Mouse (Mus musculus): Measurements from ENCODE around the gene Plekhg1. TPM values are rescaled to one million over a fixed set of nuclear protein-coding genes. Genes with fewer than 3 reads are reported as not detected.

Plekhg1 gene
- total RNA-seq, 2 experiments from 2014 or later, result 19.6 to 20.2 TPM

GRCm38 (mm10) chr10:3740504-3741388 is 582 bp downstream of the Plekhg1 start:
- peak; percentile 27 to 51 for DNase-seq (ENCODE audit: low spot score in 2 of 2)

DNA sequence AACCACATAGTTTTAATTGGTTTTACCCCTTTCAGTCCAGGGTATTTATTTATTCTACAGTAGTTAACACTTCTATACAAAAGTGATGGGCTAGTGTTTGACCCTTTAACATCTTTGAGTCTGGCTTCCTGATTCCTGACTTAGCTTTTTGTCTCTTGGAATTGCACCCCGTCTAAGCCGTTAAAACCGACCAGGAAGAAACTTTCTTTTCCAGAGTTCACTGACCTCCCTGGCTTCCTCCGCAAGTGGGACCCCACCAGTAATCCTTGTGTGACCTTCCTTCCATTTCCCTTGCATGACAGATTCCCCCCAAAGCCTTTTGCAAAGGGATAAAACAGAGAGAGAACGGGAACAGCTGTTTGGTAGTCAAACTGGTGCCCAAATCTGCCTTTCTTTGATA is 1.6 kb downstream of the Plekhg1 start:
- no peak for DNase-seq (ENCODE audit: low spot score in 2 of 2)

- DNase-seq (ENCODE audit: low spot score in 2 of 2), result no peak
These were observed 2.9 kb downstream of the Plekhg1 start for GRCm38 (mm10) chr10:3743069-3743468.

DNA sequence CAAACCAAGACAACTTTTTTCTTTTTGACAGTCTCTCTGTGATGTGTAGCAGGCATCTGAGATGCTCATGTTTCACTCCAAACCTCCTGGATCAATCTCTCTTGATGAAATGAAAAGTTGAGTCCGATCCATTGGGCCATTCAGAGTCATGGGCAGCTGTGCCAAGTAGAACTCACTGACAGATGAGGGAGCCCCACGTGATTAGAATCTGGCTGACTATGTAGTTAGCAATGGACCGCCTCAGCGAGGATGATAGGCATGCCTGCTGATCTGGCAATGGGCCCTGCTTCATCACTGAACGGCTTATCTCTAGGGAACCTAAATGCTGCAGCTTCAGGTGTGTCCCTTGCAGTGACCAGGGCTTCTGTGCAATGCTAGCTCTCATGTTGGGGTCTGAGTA is 3.7 kb downstream of the Plekhg1 start:
- DNase-seq (ENCODE audit: low spot score in 2 of 2), result no peak

DNA sequence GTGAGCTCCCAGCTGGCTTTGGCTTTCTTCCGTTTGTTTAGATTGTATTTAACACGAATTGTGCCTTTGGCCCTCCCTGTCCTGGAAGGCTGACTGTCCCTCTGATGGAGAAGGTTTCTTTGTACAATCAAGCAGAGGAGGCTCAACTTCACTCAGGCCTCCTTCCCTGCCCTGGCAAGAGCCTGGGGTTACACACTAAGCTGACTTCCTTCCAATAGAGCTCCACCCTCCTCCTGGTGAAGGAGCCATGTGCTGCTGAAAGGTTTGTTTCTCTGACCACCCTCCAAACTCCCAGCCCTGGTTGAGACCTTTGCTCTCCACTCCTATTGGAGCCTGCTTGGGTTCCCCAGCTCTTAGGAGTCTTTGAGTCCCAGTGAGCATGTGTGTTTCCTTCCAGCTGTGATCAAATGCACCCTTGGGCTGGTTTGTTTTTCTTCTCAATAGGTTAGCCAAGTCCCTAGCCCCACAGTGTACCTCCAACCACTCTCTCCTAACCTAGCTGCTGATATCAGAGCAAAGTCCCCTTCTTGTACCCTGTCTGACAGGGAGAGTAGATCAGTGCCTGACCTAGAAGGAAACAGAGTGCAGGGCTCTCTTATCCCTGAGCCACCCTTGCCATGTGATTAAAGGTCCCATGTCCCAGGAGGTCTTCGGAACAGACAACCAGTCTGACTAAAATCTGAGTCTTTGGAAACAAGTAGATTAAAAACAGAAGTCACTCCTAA is 6.8 kb downstream of the Plekhg1 start:
- no peak for DNase-seq (ENCODE audit: low spot score in 2 of 2)

DNA sequence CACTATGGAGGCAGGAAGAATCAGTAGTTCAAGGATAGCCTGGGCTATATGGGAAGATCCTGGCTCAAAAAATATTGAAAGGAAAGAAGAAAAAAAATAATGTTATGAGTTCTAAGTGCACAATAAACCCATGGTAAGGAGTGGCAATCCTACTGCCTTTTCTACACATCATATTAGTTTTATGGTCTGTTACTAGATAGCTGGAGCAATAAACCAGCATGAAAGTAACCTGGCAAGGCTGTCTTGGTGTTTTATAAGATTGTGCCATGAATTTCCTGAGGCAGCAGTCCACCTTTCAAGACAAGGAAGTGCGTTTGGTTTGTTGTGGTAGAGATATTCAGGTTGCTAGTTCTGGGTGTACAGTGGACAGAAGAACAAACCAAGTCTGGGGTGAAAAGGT is 9.4 kb downstream of the Plekhg1 start:
- no peak for DNase-seq (ENCODE audit: low spot score in 2 of 2)

- DNase-seq (ENCODE audit: low spot score in 2 of 2), result no peak
These were observed 21.8 kb downstream of the Plekhg1 start for GRCm38 (mm10) chr10:3761992-3762391.

DNA sequence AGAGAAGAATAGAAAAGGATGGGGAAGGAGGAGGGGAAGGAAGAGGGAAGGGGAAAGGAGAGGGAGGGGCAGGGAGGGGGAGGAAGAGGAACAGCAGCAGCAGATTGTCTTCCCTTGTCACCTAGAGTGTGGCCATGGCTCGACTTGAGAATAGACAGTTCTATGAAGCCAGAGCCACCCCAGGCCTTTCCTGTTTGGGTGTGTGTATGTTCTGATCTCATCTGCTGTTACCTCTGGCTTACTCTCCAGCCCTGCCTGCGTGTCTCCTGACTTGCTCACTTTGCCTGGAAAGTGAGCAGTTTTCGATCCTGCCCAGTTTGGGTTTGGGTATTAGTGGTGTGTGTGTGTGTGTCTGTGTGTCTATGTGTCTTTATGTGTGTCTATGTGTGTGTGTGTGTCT is 23.0 kb downstream of the Plekhg1 start:
- DNase-seq (ENCODE audit: low spot score in 2 of 2), result no peak

DNA sequence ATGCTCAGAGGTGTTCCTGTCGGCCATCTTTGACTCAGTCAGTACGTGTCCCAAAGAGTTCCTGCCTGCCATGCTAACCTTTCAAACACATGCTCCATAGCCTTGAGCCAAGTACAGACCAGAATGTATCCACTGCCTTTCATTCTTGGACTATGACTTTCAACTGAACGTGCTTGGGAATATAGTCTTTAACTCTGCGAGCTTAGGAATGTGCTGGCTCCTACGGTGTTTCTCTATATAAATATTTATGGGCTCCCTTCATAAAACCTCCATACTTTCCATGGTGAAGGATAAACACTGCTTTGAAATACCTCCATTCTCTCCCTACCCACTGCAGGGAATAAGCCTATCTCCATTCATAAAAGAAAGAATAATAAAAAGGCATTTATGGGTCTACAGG is 29.0 kb downstream of the Plekhg1 start:
- DNase-seq (ENCODE audit: low spot score in 2 of 2), result no peak

DNA sequence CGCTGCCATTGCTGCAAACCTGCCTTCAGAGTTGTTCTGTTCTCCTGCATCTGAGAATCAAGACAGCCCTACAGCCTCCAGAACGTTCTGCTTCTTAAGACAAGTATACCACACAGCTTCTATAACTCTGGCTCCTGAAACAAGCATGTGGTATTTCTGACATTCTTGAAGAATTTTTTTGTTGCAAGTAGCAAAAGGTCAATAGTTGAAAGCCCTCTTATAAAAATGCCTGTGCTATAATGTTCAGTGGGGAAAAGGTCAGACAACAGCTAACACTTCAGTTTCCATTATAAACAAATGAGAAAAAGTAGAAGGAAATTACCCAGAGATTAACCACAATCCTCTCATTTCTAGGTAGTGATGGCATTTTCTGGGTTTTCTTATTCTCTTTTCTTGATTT is 34.2 kb downstream of the Plekhg1 start:
- DNase-seq (ENCODE audit: low spot score in 2 of 2), result no peak

GRCm38 (mm10) chr10:3776761-3777160 is 36.6 kb downstream of the Plekhg1 start:
- no peak for DNase-seq (ENCODE audit: low spot score in 2 of 2)

DNA sequence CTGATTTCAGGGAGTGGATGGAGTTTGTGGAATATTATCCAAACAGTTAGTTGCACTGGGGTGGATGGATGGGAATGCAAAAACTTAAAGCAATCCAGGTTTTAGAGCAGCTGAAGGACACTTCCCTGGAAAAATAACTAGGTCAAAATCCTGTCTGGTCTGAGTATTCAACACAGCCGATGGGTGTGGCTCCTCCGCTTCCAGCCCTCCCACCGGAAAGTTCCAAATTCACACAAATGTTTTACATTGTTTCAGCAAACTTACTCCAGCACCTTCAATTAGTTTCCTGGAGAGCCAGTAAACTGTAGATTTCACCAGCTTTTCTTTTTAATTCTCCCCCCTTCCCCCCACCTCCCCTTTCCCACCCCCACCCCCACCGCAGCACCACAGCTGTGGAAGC is 45.2 kb downstream of the Plekhg1 start:
- no peak for DNase-seq (ENCODE audit: low spot score in 2 of 2)

GRCm38 (mm10) chr10:3786531-3786930 is 46.4 kb downstream of the Plekhg1 start:
- no peak for DNase-seq (ENCODE audit: low spot score in 2 of 2)

DNA sequence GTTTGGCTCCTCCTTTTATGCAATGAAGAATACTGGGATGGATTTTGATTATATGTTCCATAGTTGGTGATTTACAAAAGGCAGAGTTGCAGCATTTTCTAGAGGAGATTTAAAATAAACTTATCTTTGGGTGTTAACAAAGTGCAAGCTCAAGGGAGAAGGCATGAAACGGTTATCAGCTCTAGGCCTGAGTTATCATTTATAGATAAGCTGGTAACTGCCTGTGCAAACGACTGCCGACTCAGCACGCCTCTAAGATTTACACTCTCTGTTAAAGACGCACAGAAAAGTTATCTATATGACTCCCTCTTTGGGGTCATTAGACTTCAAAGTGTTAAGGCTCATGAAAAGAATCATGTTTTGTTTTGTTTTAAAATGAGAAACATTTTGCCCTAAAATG is 46.8 kb downstream of the Plekhg1 start:
- no peak for DNase-seq (ENCODE audit: low spot score in 2 of 2)

GRCm38 (mm10) chr10:3793825-3794224 is 53.7 kb downstream of the Plekhg1 start:
- DNase-seq (ENCODE audit: low spot score in 2 of 2), result no peak

GRCm38 (mm10) chr10:3799455-3799854 is 59.3 kb downstream of the Plekhg1 start:
- DNase-seq (ENCODE audit: low spot score in 2 of 2), result no peak

GRCm38 (mm10) chr10:3801254-3801653 is 61.1 kb downstream of the Plekhg1 start:
- DNase-seq (ENCODE audit: low spot score in 2 of 2), result no peak

GRCm38 (mm10) chr10:3805334-3805733 is 65.2 kb downstream of the Plekhg1 start:
- no peak for DNase-seq (ENCODE audit: low spot score in 2 of 2)

GRCm38 (mm10) chr10:3807980-3808379 is 67.8 kb downstream of the Plekhg1 start:
- DNase-seq (ENCODE audit: low spot score in 2 of 2), result no peak

DNA sequence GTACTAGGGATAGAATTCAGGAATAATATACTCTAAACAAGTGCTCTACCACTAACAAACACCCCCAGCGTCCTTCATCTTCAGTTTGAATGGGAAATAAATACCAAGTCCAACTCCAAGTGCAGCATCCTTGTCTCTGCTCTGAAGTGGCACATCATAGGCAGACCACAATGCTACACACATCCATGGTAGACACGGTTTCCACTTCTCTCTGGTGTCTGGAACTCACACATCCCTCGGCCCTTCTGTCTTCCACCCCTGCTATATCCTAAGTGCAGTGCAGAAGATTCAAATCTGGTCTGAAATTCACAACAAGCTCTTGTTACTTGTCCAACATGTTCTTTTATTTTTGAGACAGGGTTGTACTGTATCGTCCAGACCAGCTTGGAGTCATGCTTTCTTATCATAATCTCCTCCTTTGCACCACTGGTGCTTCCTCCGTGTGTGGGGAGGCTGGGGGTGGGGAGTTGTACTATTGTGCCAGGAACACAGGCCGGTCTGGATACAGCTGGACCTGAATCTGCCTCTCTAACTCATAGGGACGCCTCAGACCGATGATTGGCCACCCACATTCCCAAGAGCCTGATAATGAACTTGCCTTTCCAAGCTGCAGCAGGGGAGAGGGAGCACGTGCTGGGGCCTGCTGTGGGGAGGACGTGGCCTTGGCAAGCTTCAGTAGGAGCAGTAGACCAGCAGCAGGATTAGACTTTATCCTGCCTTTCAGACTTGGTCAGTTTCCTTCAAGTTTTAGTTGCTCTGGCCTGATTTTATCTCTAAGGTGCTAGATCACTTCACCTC is 70.5 kb downstream of the Plekhg1 start:
- DNase-seq (ENCODE audit: low spot score in 2 of 2), result peak in 1 of 2 experiments; percentile 36

GRCm38 (mm10) chr10:3818940-3819701 is 79.0 kb downstream of the Plekhg1 start:
- no peak for DNase-seq (ENCODE audit: low spot score in 2 of 2)

All from gastrocnemius, postnatal 4 days (tissue).